Mouse (Mus musculus): ENCODE measurements around the gene Haus3.

DNA sequence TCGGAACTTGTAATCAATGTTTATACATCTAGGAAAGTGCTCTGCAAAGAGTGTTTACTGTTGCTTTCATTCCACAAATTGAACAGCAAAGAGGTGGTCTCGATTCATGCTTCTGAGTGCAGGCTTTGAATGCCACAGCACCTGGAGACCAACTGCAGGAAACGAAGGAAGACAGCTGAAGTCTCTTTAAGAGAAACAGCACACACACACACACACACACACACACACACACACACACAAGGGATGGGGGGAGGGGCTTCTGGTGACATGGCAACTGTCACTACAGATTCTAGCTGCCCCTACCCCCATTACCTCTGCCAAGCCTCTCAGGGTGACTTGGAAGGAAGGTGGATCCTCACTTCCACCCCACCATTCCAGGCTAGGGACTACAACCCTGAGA is 38.2 kb upstream of the Haus3 start:
- TF ChIP-seq CTCF (IDR thresholded peaks at IDR 0.05; ENCODE audit: borderline replicate concordance, control insufficient read depth, extremely low read depth, insufficient read depth, low read length, poor library complexity) (no peak), POLR2A (IDR thresholded peaks at IDR 0.05; ENCODE audit: control insufficient read depth, extremely low read depth, insufficient read depth, low read length, poor library complexity) (no peak)
